ENCODE assay signal across 9 mouse cellular contexts in the genomic region with DNA sequence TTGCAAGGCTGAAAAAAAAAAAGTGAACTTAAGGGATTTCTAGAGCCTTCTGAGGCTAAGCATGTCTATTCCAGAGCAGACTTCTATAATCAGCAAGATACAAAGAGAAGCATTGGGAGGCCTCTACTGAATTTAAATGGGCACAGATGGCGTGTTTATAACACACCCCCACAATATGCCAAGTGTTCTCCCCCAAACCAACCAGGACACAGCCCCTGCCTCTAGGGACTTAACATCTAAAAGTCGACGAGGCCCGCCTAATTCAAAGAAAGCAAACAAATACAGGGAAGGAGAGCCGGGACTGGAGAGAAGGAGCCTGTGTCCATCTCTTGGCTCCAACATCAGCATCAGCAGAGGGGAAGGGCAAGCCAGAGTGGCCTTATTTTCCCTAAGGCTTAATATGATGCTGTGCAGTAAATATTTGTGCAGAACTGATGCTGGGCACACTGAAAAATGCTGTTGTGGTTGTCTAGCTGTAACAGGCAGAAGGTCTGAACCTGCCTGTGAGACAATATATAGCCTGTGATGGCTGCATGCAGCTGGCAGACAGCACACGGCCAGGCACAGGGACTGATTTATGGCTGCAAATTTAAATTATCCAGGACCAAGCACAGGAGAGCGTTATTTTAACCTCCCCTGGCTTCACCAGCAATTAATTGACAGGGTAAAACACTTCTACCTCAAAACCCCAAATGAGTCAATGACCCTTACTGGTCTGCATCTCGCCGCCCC. TPM values are rescaled to one million over a fixed set of nuclear protein-coding genes. Genes with fewer than 3 reads are reported as not detected.
A peak's percentile ranks its signal among the peaks of the same experiment; 100 is the strongest.
DNase-seq lines count a peak whose midpoint lies in the region; ATAC-seq and TF ChIP-seq lines count a peak whose summit lies in the region.
"Had no signal": no experiment of that assay in that cellular context is flagged by ENCODE, and none has a peak within 500 bp of the region (broad histone marks: within the 10 kb centered on the region; RNA-seq: fewer than 3 reads in every experiment).

No protein-coding gene starts in this region.

- ATAC-seq in forebrain, embryonic 14.5 days: peak; percentile 80
- ATAC-seq in hindbrain, postnatal 0 days: 0 out of 2 replicates have a peak, but pooled peaks have one; percentile 32
- ATAC-seq in midbrain, postnatal 0 days (ENCODE audit: low FRiP score): peak; percentile 13; the same call in 1 of the 2 replicates

- intact Hi-C loops in left cerebral cortex, adult 2 months (cut with DNase I): no loop called here

- H3K36me3 ChIP-seq in forebrain, embryonic 14.5 days (ENCODE audit: control insufficient read depth, insufficient read depth, low read length): 0 out of 2 replicates have a peak, but pooled peaks cover 6% of the 10 kb centered on the region
- H3K36me3 ChIP-seq in hindbrain, postnatal 0 days (ENCODE audit: insufficient read depth, low read length): no peaks in the 10 kb centered on the region
- no peaks in the 10 kb centered on the region for H3K36me3 ChIP-seq in midbrain, postnatal 0 days (ENCODE audit: insufficient read depth, low read length)

- 55% methylated on average over 9 of the region's 9 CpGs for WGBS in forebrain, embryonic 14.5 days
- 46% methylated on average over 9 of the region's 9 CpGs for WGBS in hindbrain, postnatal 0 days
- 57% methylated on average over 9 of the region's 9 CpGs for WGBS in midbrain, postnatal 0 days

- no peak overlapping the region for H3K9ac ChIP-seq in forebrain, embryonic 14.5 days (ENCODE audit: low read length)
- H3K9ac ChIP-seq in hindbrain, postnatal 0 days (replicated peaks; ENCODE audit: low read length): no peak overlapping the region
- no peak overlapping the region for H3K9ac ChIP-seq in midbrain, postnatal 0 days (replicated peaks; ENCODE audit: low read length, poor library complexity, severe bottlenecking)
- H3K9ac ChIP-seq: lung, embryonic 14.5 days had no signal

- H3K4me2 ChIP-seq in forebrain, embryonic 14.5 days (ENCODE audit: low read length): no peak overlapping the region
- no peak overlapping the region for H3K4me2 ChIP-seq in hindbrain, postnatal 0 days (ENCODE audit: low read depth, low read length)
- H3K4me2 ChIP-seq in midbrain, postnatal 0 days (ENCODE audit: low read depth, low read length, poor library complexity, severe bottlenecking): no peak overlapping the region
- H3K4me2 ChIP-seq: lung, embryonic 14.5 days had no signal

- H3K4me1 ChIP-seq in forebrain, embryonic 14.5 days (ENCODE audit: control insufficient read depth, insufficient read depth, low read length): peaks cover 7% of the 10 kb centered on the region
- peaks cover 11% of the 10 kb centered on the region; the same call in 1 of the 2 replicates for H3K4me1 ChIP-seq in hindbrain, postnatal 0 days (ENCODE audit: insufficient read depth, low read length)
- peaks cover 7% of the 10 kb centered on the region; the same call in 1 of the 2 replicates for H3K4me1 ChIP-seq in midbrain, postnatal 0 days (ENCODE audit: insufficient read depth, low read length)

- H3K4me3 ChIP-seq in left cerebral cortex, adult 2 months: no peak overlapping the region
- H3K4me3 ChIP-seq in forebrain, embryonic 14.5 days (ENCODE audit: low read depth, low read length): no peak overlapping the region
- H3K4me3 ChIP-seq in hindbrain, postnatal 0 days (ENCODE audit: low read length): no peak overlapping the region
- no peak overlapping the region for H3K4me3 ChIP-seq in midbrain, postnatal 0 days (ENCODE audit: low read depth, low read length)

- H3K9me3 ChIP-seq in forebrain, embryonic 14.5 days (replicated peaks; ENCODE audit: control insufficient read depth, low read length): no peaks in the 10 kb centered on the region
- H3K9me3 ChIP-seq in hindbrain, postnatal 0 days (ENCODE audit: low read length): no peaks in the 10 kb centered on the region
- H3K9me3 ChIP-seq in midbrain, postnatal 0 days (ENCODE audit: low read length): no peaks in the 10 kb centered on the region

- DNase-seq in left cerebral cortex, adult 2 months (ENCODE audit: extremely low spot score in 1 of 2, low spot score in 2 of 2): no peak
- no peak for DNase-seq in left cerebral cortex, adult 11 months (ENCODE audit: low spot score)
- DNase-seq in forebrain, embryonic 14.5 days (ENCODE audit: low spot score): peak; percentile 71
- peak; percentile 44 for DNase-seq in hindbrain, postnatal 0 days (ENCODE audit: low spot score)
- DNase-seq in midbrain, postnatal 0 days (ENCODE audit: low spot score): peak; percentile 42
- DNase-seq in natural killer cell, adult 2 months (ENCODE audit: low spot score in 2 of 2): no peak
- no peak for DNase-seq in T-cell, adult 2 months (ENCODE audit: low spot score)
- DNase-seq in embryo, embryonic 9.5 days (ENCODE audit: extremely low spot score): no peak
- DNase-seq: lung, embryonic 14.5 days had no signal

- peak overlapping the region; percentile 70 for H3K27ac ChIP-seq in left cerebral cortex, adult 2 months
- H3K27ac ChIP-seq in forebrain, embryonic 14.5 days (ENCODE audit: low read depth, low read length): peak overlapping the region; percentile 54; the same call in 1 of the 2 replicates
- 0 out of 2 replicates have a peak overlapping the region, but pooled peaks have one; percentile 37 for H3K27ac ChIP-seq in hindbrain, postnatal 0 days
- no peak overlapping the region for H3K27ac ChIP-seq in midbrain, postnatal 0 days (ENCODE audit: low read depth, low read length)

- no peak for TF ChIP-seq CTCF in left cerebral cortex, adult 2 months (IDR thresholded peaks at IDR 0.05)
- TF ChIP-seq CTCF in hindbrain, postnatal 0 days (IDR thresholded peaks at IDR 0.05; ENCODE audit: low read depth): no peak
- TF ChIP-seq CTCF in midbrain, postnatal 0 days (IDR thresholded peaks at IDR 0.05): no peak

- no peaks in the 10 kb centered on the region for H3K27me3 ChIP-seq in forebrain, embryonic 14.5 days (replicated peaks; ENCODE audit: control insufficient read depth, insufficient read depth, low read length)
- H3K27me3 ChIP-seq in hindbrain, postnatal 0 days (ENCODE audit: insufficient read depth, low read length): no peaks in the 10 kb centered on the region
- H3K27me3 ChIP-seq in midbrain, postnatal 0 days (ENCODE audit: insufficient read depth, low read length): no peaks in the 10 kb centered on the region

RNA-seq across cellular contexts. Expression of a gene that starts 11.9 kb away (rescaled TPM):
- total RNA-seq in left cerebral cortex, adult 2 months (2021): 10 to 100 TPM; 49.6 to 50.7 TPM
- 239 and 264 TPM in 2 replicates for polyA plus RNA-seq in forebrain, embryonic 14.5 days (2014; fragmentation: Nextera tagmentation; extraction: Ambion mirVana)
- total RNA-seq in hindbrain, postnatal 0 days (2014; rRNA removed): 58.8 and 72.3 TPM in 2 replicates
- 126 and 145 TPM in 2 replicates for polyA plus RNA-seq in hindbrain, postnatal 0 days (2015; fragmentation: Nextera tagmentation; extraction: Ambion mirVana)
- total RNA-seq in midbrain, postnatal 0 days (2014; rRNA removed): 91.4 and 100 TPM in 2 replicates
- polyA plus RNA-seq in midbrain, postnatal 0 days (2015; fragmentation: Nextera tagmentation; extraction: Ambion mirVana): 175 and 179 TPM in 2 replicates

RNA-seq across cellular contexts. Expression of a gene that starts 35.1 kb away (rescaled TPM):
- total RNA-seq in left cerebral cortex, adult 2 months (2021): 10 to 100 TPM; 34.0 to 41.1 TPM
- 56.8 and 67.0 TPM in 2 replicates for polyA plus RNA-seq in forebrain, embryonic 14.5 days (2014; fragmentation: Nextera tagmentation; extraction: Ambion mirVana)
- 13.1 and 14.4 TPM in 2 replicates for total RNA-seq in hindbrain, postnatal 0 days (2014; rRNA removed)
- polyA plus RNA-seq in hindbrain, postnatal 0 days (2015; fragmentation: Nextera tagmentation; extraction: Ambion mirVana): 39.0 and 39.1 TPM in 2 replicates
- total RNA-seq in midbrain, postnatal 0 days (2014; rRNA removed): 14.1 and 16.7 TPM in 2 replicates
- polyA plus RNA-seq in midbrain, postnatal 0 days (2015; fragmentation: Nextera tagmentation; extraction: Ambion mirVana): 37.9 and 43.5 TPM in 2 replicates

Comparison
In these comparisons a context has a peak if more than half of its experiments do, and no peak if none do; other contexts are left out.
1. DNase-seq: peak in forebrain, embryonic 14.5 days (single experiment), hindbrain, postnatal 0 days (single experiment) and midbrain, postnatal 0 days (single experiment); none in left cerebral cortex, adult 2 months (0 of 2), left cerebral cortex, adult 11 months (single experiment), natural killer cell, adult 2 months (0 of 2), T-cell, adult 2 months (single experiment) and embryo, embryonic 9.5 days (single experiment).
2. ATAC-seq: peak in every context shown above with its lines; median percentile 80 in forebrain, embryonic 14.5 days; 32 in hindbrain, postnatal 0 days; 13 in midbrain, postnatal 0 days.